8 mouse cellular contexts compared by ENCODE assay signal in the genomic region with DNA sequence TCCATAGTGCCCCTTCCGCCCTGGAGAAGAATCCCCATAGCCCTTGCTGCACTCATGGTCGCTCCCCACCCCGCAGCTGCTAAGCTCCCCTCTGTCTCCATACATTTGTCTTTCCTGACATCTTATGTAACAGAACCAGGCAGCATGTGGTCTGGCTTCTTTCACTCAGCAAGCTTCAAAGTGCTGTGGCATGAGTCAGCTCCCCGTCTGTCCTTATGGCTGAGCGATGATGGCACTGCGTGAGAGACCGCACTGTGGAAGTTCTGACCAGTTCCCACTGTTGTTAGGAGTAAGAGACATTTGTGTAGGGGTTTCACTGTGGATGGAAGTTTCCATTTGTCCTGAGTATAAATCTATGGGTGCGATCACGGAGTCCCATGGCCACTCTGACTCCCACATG.
A peak's percentile ranks its signal among the peaks of the same experiment; 100 is the strongest.
DNase-seq lines count a peak whose midpoint lies in the region; ATAC-seq and TF ChIP-seq lines count a peak whose summit lies in the region.
"Had no signal": no experiment of that assay in that cellular context is flagged by ENCODE, and none has a peak within 500 bp of the region (broad histone marks: within the 10 kb centered on the region; RNA-seq: fewer than 3 reads in every experiment).

No protein-coding gene starts in this region.

- intact Hi-C loops in left cerebral cortex, adult 2 months (cut with DNase I): no loop called here

- no peak overlapping the region for H3K4me2 ChIP-seq in kidney, embryonic 16.5 days (replicated peaks; ENCODE audit: low read depth, low read length)
- H3K4me2 ChIP-seq: neural tube, embryonic 13.5 days had no signal

- H3K27me3 ChIP-seq in kidney, embryonic 16.5 days (ENCODE audit: insufficient read depth, low read length): no peaks in the 10 kb centered on the region
- H3K27me3 ChIP-seq: neural tube, embryonic 13.5 days had no signal

- H3K27ac ChIP-seq in left cerebral cortex, adult 2 months: peak overlapping the region; percentile 40; the same call in 1 of the 2 replicates
- no peak overlapping the region for H3K27ac ChIP-seq in kidney, embryonic 16.5 days (ENCODE audit: low read length)
- H3K27ac ChIP-seq: neural tube, embryonic 13.5 days had no signal

- no peak overlapping the region for H3K4me3 ChIP-seq in left cerebral cortex, adult 2 months
- no peak overlapping the region for H3K4me3 ChIP-seq in kidney, embryonic 16.5 days (ENCODE audit: low read length)
- H3K4me3 ChIP-seq: neural tube, embryonic 13.5 days had no signal

- H3K9me3 ChIP-seq in kidney, embryonic 16.5 days (ENCODE audit: low read length): no peaks in the 10 kb centered on the region
- H3K9me3 ChIP-seq: neural tube, embryonic 13.5 days had no signal

- H3K4me1 ChIP-seq in kidney, embryonic 16.5 days (ENCODE audit: insufficient read depth, low read length): no peaks in the 10 kb centered on the region
- H3K4me1 ChIP-seq: neural tube, embryonic 13.5 days had no signal

- peak; percentile 74 for ATAC-seq in common myeloid progenitor, adult 5-6 weeks (replicated peaks; ENCODE audit: low read depth, poor library complexity, severe bottlenecking)
- peak; percentile 52 for ATAC-seq in megakaryocyte progenitor cell, adult 5-6 weeks (replicated peaks; ENCODE audit: poor library complexity)
- no peak for ATAC-seq in kidney, embryonic 16.5 days (ENCODE audit: low FRiP score, low TSS enrichment)

- peak; percentile 20 to 42 for DNase-seq in left cerebral cortex, adult 2 months (ENCODE audit: extremely low spot score in 1 of 2, low spot score in 2 of 2)
- no peak for DNase-seq in left cerebral cortex, adult 11 months (ENCODE audit: low spot score)
- peak; percentile 36 for DNase-seq in adipocyte (ENCODE audit: low spot score)
- DNase-seq in spleen, postnatal 10 days (ENCODE audit: low spot score in 2 of 2): no peak

- WGBS in kidney, embryonic 16.5 days: 44% methylated on average over 9 of the region's 9 CpGs

- no peaks in the 10 kb centered on the region for H3K36me3 ChIP-seq in kidney, embryonic 16.5 days (ENCODE audit: insufficient read depth, low read length)
- H3K36me3 ChIP-seq: neural tube, embryonic 13.5 days had no signal

- no peak for TF ChIP-seq CTCF in left cerebral cortex, adult 2 months (IDR thresholded peaks at IDR 0.05)

- no peak overlapping the region for H3K9ac ChIP-seq in kidney, embryonic 16.5 days (replicated peaks; ENCODE audit: low read length)
- H3K9ac ChIP-seq: neural tube, embryonic 13.5 days had no signal

Comparison
In these comparisons a context has a peak if more than half of its experiments do, and no peak if none do; other contexts are left out.
1. DNase-seq: peak in left cerebral cortex, adult 2 months (2 of 2) and adipocyte (single experiment); none in left cerebral cortex, adult 11 months (single experiment) and spleen, postnatal 10 days (0 of 2).